Mouse (Mus musculus): Measurements from ENCODE around the gene Ing2. TPM values are rescaled to one million over a fixed set of nuclear protein-coding genes. Genes with fewer than 3 reads are reported as not detected.

Ing2 gene
- polyA plus RNA-seq, 1 experiment from 2014 or later: 13.7 TPM

GRCm38 (mm10) chr8:47634791-47635341 lies 40.5 kb downstream of the Ing2 start:
- no peaks in the 10 kb centered on the region for H3K36me3 ChIP-seq
- no peaks in the 10 kb centered on the region for H3K27me3 ChIP-seq (ENCODE audit: insufficient read depth, poor library complexity, severe bottlenecking)
- WGBS: 47% methylated on average over 10 of the region's 10 CpGs
- H3K27ac ChIP-seq: no peak overlapping the region
- H3K4me1 ChIP-seq: no peaks in the 10 kb centered on the region; the same call in 1 of the 2 replicates
- DNase-seq (ENCODE audit: low spot score): no peak
- no peaks in the 10 kb centered on the region for H3K9me3 ChIP-seq
- H3K4me3 ChIP-seq: no peak overlapping the region

- H3K27ac ChIP-seq: no peak overlapping the region
- H3K9me3 ChIP-seq: peaks cover 4% of the 10 kb centered on the region; the same call in 1 of the 2 replicates
- H3K27me3 ChIP-seq (ENCODE audit: insufficient read depth, poor library complexity, severe bottlenecking): no peaks in the 10 kb centered on the region
- H3K4me1 ChIP-seq: no peaks in the 10 kb centered on the region
- no peak overlapping the region for H3K4me3 ChIP-seq
- H3K36me3 ChIP-seq: no peaks in the 10 kb centered on the region
- WGBS: 90% methylated on average over 1 of the region's 1 CpGs
- DNase-seq (ENCODE audit: low spot score): no peak
Measured at GRCm38 (mm10) chr8:47621144-47621543, 54.2 kb downstream of the Ing2 start.

Other genes with a start within 250 kb of the Ing2 start
- 7.5 and 9.2 TPM in 2 replicates for gene Stox2, start 229.2 kb downstream of the Ing2 start, polyA plus RNA-seq (2016; fragmentation: Nextera tagmentation; extraction: Ambion mirVana)
- gene Trappc11, start 142.1 kb downstream of the Ing2 start, polyA plus RNA-seq (2016; fragmentation: Nextera tagmentation; extraction: Ambion mirVana): 27.2 and 28.4 TPM in 2 replicates
- gene Rwdd4a, start 141.9 kb downstream of the Ing2 start, polyA plus RNA-seq (2016; fragmentation: Nextera tagmentation; extraction: Ambion mirVana): 40.2 and 41.5 TPM in 2 replicates
- gene Cdkn2aip, start 38.4 kb upstream of the Ing2 start, polyA plus RNA-seq (2016; fragmentation: Nextera tagmentation; extraction: Ambion mirVana): 17.3 and 18.4 TPM in 2 replicates
- gene Cldn24, start 146.6 kb upstream of the Ing2 start, polyA plus RNA-seq (2016; fragmentation: Nextera tagmentation; extraction: Ambion mirVana): not detected in 2 replicates
- not detected in 2 replicates for gene Cldn22, start 148.9 kb upstream of the Ing2 start, polyA plus RNA-seq (2016; fragmentation: Nextera tagmentation; extraction: Ambion mirVana)

Measured in heart, embryonic 10.5 days (tissue).